Mouse (Mus musculus) CH12.LX (cell line): ENCODE measurements around the gene Rnf44.

Experiments used
- BHLHE40 ChIP-seq: IDR thresholded peaks from 2 replicates; pipeline ENCODE4 v1.6.1; 2011; ENCODE audit warnings: mild to moderate bottlenecking, low read depth, low read length, improper control_type of control experiment
- CTCF ChIP-seq, 2 experiments: IDR thresholded peaks in 1 of 2; conservative IDR thresholded peaks in 1 of 2; 2 replicates each; pipeline ENCODE4 v1.5.1; 2011 to 2012; ENCODE audit warnings: low read depth in 2 of 2, low read length in 2 of 2, improper control_type of control experiment in 1 of 2, inconsistent platforms in 1 of 2, mild to moderate bottlenecking in 1 of 2, moderate library complexity in 1 of 2
- EP300 ChIP-seq: IDR thresholded peaks from 2 replicates; pipeline ENCODE4 v1.6.1; 2011; ENCODE audit warnings: low read length, improper control_type of control experiment
- ETS1 ChIP-seq: conservative IDR thresholded peaks from 2 replicates; pipeline ENCODE4 v1.6.1; 2012; ENCODE audit warnings: low read depth, mild to moderate bottlenecking, inconsistent platforms, low read length, improper control_type of control experiment, moderate library complexity
- HCFC1 ChIP-seq: IDR thresholded peaks from 2 replicates; pipeline ENCODE4 v1.6.1; 2012; ENCODE audit warnings: low read depth, mild to moderate bottlenecking, inconsistent platforms, low read length, improper control_type of control experiment
- JUN ChIP-seq: IDR thresholded peaks from 2 replicates; pipeline ENCODE4 v1.6.1; 2011; ENCODE audit warnings: low read depth, mild to moderate bottlenecking, low read length, improper control_type of control experiment, moderate library complexity; ENCODE audit not compliant: insufficient read depth
- MAFK ChIP-seq: IDR thresholded peaks from 2 replicates; pipeline ENCODE4 v1.6.1; 2011; ENCODE audit warnings: low read length, improper control_type of control experiment; ENCODE audit not compliant: insufficient replicate concordance
- MXI1 ChIP-seq: IDR thresholded peaks from 2 replicates; pipeline ENCODE4 v1.6.1; 2011; ENCODE audit warnings: mild to moderate bottlenecking, low read depth, low read length, improper control_type of control experiment
- POLR2A ChIP-seq: IDR thresholded peaks from 2 replicates; pipeline ENCODE4 v1.6.1; 2011; ENCODE audit warnings: low read depth, mild to moderate bottlenecking, improper control_type of control experiment, low read length
- USF1 ChIP-seq: IDR thresholded peaks from 2 replicates; pipeline ENCODE4 v1.6.1; 2014; ENCODE audit warnings: low read depth, mild to moderate bottlenecking, inconsistent platforms, low read length, improper control_type of control experiment
- USF2 ChIP-seq: conservative IDR thresholded peaks from 2 replicates; pipeline ENCODE4 v1.6.1; 2011; ENCODE audit warnings: low read depth, low read length, improper control_type of control experiment

GRCm38 (mm10) chr13:54702507-54702906 is 8.8 kb upstream of the Rnf44 start:
- TF ChIP-seq USF1 (no peak), HCFC1 (no peak), CTCF (conservative IDR thresholded peaks at IDR 0.05 in 1 of 2, IDR thresholded peaks at IDR 0.05 in 1 of 2; ENCODE audit: low read depth in 2 of 2, low read length in 2 of 2) (no peak), JUN (no peak), EP300 (no peak), USF2 (no peak), ETS1 (no peak), MXI1 (no peak), POLR2A (no peak), BHLHE40 (no peak), MAFK (no peak)
